Mouse (Mus musculus): ENCODE data around the gene Gm21616. TPM values are rescaled to one million over a fixed set of nuclear protein-coding genes. Genes with fewer than 3 reads are reported as not detected.
"Not testable (repeated sequence)": the region's sequence is repeated elsewhere in the genome, so short reads cannot be mapped to it uniquely, and the experiment has no call there.

The Gm21616 gene
- not detected in 2 replicates for polyA plus RNA-seq (2015; fragmentation: Nextera tagmentation; extraction: Ambion mirVana)

DNA sequence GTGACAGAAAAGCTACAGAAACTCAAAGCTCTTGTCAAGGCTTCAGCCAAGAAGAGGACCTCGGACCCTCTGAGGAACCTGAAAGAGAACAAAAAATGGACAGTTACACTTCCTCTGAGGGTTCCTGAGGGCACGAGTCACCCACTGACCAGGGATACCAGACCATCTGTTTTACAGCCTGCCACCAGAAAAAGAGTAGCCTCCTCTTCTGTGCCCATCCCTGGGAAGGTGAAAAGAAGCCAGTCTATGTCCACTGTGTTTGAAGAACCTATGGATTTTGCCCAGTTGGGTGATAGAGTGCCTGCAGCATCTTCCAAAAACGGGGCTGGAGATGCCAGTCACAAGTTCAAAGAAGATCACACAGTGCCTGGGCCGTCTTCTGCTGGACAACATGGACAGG, at the start of gene Gm21616:
Gene Gm21616, plus strand, starts transcription at position 301 of the 400 bp plus-strand sequence.
- WGBS (ENCODE audit: insufficient replicate concordance), result no CpG with 5 or more reads among the region's 4 CpGs
- H3K4me1 ChIP-seq (replicated peaks); H3K27me3 ChIP-seq; H3K4me3 ChIP-seq (replicated peaks); H3K4me2 ChIP-seq; ATAC-seq (ENCODE audit: insufficient read depth); H3K9me3 ChIP-seq (replicated peaks); H3K36me3 ChIP-seq (replicated peaks); H3K27ac ChIP-seq (replicated peaks); H3K9ac ChIP-seq: not testable (repeated sequence)
